Comparison of ENCODE assay signal across 8 mouse cellular contexts in genomic region chr6:8274387-8275054, GRCm38 (mm10). TPM values are rescaled to one million over a fixed set of nuclear protein-coding genes. Genes with fewer than 3 reads are reported as not detected.
DNase-seq lines count a peak whose midpoint lies in the region; ATAC-seq and TF ChIP-seq lines count a peak whose summit lies in the region.

No protein-coding gene starts in this region.

- TF ChIP-seq CTCF in lung, postnatal 0 days (IDR thresholded peaks at IDR 0.05), result peak; percentile 78

- no peak overlapping the region for H3K27ac ChIP-seq in forebrain, embryonic 11.5 days (ENCODE audit: low read depth, low read length)
- peak overlapping the region; percentile 48 for H3K27ac ChIP-seq in lung, postnatal 0 days (ENCODE audit: low read length)

- H3K4me1 ChIP-seq in forebrain, embryonic 11.5 days (replicated peaks; ENCODE audit: control insufficient read depth, insufficient read depth, low read length), result 0 out of 2 replicates have a peak, but pooled peaks cover 2% of the 10 kb centered on the region
- no peaks in the 10 kb centered on the region for H3K4me1 ChIP-seq in lung, postnatal 0 days (ENCODE audit: insufficient read depth, low read depth, low read length)

- H3K36me3 ChIP-seq in forebrain, embryonic 11.5 days (ENCODE audit: control insufficient read depth, insufficient read depth, low read length), result no peaks in the 10 kb centered on the region
- H3K36me3 ChIP-seq in lung, postnatal 0 days (ENCODE audit: insufficient read depth, low read length), result no peaks in the 10 kb centered on the region

- no peak overlapping the region for H3K9ac ChIP-seq in forebrain, embryonic 11.5 days (ENCODE audit: low read length)
- H3K9ac ChIP-seq in lung, postnatal 0 days (replicated peaks; ENCODE audit: low read depth), result no peak overlapping the region

- no peaks in the 10 kb centered on the region for H3K27me3 ChIP-seq in forebrain, embryonic 11.5 days (ENCODE audit: control insufficient read depth, insufficient read depth, low read length)
- H3K27me3 ChIP-seq in lung, postnatal 0 days (replicated peaks; ENCODE audit: insufficient read depth, low read length), result no peaks in the 10 kb centered on the region

- no peak for TF ChIP-seq EP300 in lung, postnatal 0 days (IDR thresholded peaks at IDR 0.05)

- no peaks in the 10 kb centered on the region for H3K9me3 ChIP-seq in forebrain, embryonic 11.5 days (ENCODE audit: control insufficient read depth, low read length)
- H3K9me3 ChIP-seq in lung, postnatal 0 days (ENCODE audit: low read length), result no peaks in the 10 kb centered on the region

- 35% methylated on average over 6 of the region's 6 CpGs for WGBS in forebrain, embryonic 11.5 days
- WGBS in lung, postnatal 0 days, result 27% methylated on average over 6 of the region's 6 CpGs

- ATAC-seq in CD4-positive, CD25-positive, alpha-beta regulatory T cell, adult 4 months, result peak; percentile 77
- 0 out of 2 replicates have a peak, but pooled peaks have one; percentile 60 for ATAC-seq in forebrain, embryonic 11.5 days (replicated peaks; ENCODE audit: low FRiP score)
- ATAC-seq in lung, postnatal 0 days, result peak; percentile 71

- peak; percentile 75 for DNase-seq in 416B (ENCODE audit: low read depth)
- peak; percentile 45 for DNase-seq in c-Kit-negative CD71-positive TER-119-positive erythroid progenitor cells, embryonic 14.5 days (ENCODE audit: low read depth, low spot score)
- DNase-seq in forebrain, embryonic 11.5 days (ENCODE audit: low spot score), result peak; percentile 76
- peak; percentile 21 to 56 for DNase-seq in kidney, adult 8-10 months
- peak; percentile 81 for DNase-seq in lung, postnatal 0 days (ENCODE audit: low spot score)
- peak; percentile 34 for DNase-seq in ovary, postnatal 14 days (ENCODE audit: low spot score)
- DNase-seq in frontal cortex, postnatal 10 days (ENCODE audit: low spot score in 2 of 2), result no peak

- H3K4me3 ChIP-seq in forebrain, embryonic 11.5 days (ENCODE audit: low read depth, low read length), result no peak overlapping the region
- H3K4me3 ChIP-seq in lung, postnatal 0 days (ENCODE audit: low read depth, low read length), result no peak overlapping the region

- H3K4me2 ChIP-seq in forebrain, embryonic 11.5 days (ENCODE audit: low read depth, low read length, severe bottlenecking), result no peak overlapping the region
- peak overlapping the region; percentile 20; the same call in 1 of the 2 replicates for H3K4me2 ChIP-seq in lung, postnatal 0 days (replicated peaks; ENCODE audit: low read depth, low read length)

RNA-seq across cellular contexts. Expression of gene Gm45062, which starts 15.3 kb away (rescaled TPM):
- 10 to 100 TPM; 57.3 to 62.9 TPM for polyA plus RNA-seq in CD4-positive, CD25-positive, alpha-beta regulatory T cell, adult 4 months (2017; shearing (Covaris generic))
- polyA plus RNA-seq in forebrain, embryonic 11.5 days (2014; fragmentation: Nextera tagmentation; extraction: Ambion mirVana), result 13.6 and 19.1 TPM in 2 replicates
- 2.1 and 3.3 TPM in 2 replicates for polyA plus RNA-seq in lung, postnatal 0 days (2015; fragmentation: Nextera tagmentation; extraction: Ambion mirVana)

RNA-seq across cellular contexts. Expression of gene Umad1, which starts 15.4 kb away (rescaled TPM):
- 10 to 100 TPM; 13.8 to 14.3 TPM for polyA plus RNA-seq in CD4-positive, CD25-positive, alpha-beta regulatory T cell, adult 4 months (2017; shearing (Covaris generic))
- 16.9 and 18.9 TPM in 2 replicates for polyA plus RNA-seq in forebrain, embryonic 11.5 days (2014; fragmentation: Nextera tagmentation; extraction: Ambion mirVana)
- polyA plus RNA-seq in lung, postnatal 0 days (2015; fragmentation: Nextera tagmentation; extraction: Ambion mirVana), result 17.6 and 21.0 TPM in 2 replicates

RNA-seq across cellular contexts. Expression of gene Rpa3, which starts 15.5 kb away (rescaled TPM):
- 10 to 100 TPM; 57.4 to 69.3 TPM for polyA plus RNA-seq in CD4-positive, CD25-positive, alpha-beta regulatory T cell, adult 4 months (2017; shearing (Covaris generic))
- 174 and 194 TPM in 2 replicates for polyA plus RNA-seq in forebrain, embryonic 11.5 days (2014; fragmentation: Nextera tagmentation; extraction: Ambion mirVana)
- polyA plus RNA-seq in lung, postnatal 0 days (2015; fragmentation: Nextera tagmentation; extraction: Ambion mirVana), result 89.1 and 89.6 TPM in 2 replicates

Comparison
In these comparisons a context has a peak if more than half of its experiments do, and no peak if none do; other contexts are left out.
1. DNase-seq: peak in 416B (single experiment), c-Kit-negative CD71-positive TER-119-positive erythroid progenitor cells, embryonic 14.5 days (single experiment), forebrain, embryonic 11.5 days (single experiment), kidney, adult 8-10 months (2 of 2), lung, postnatal 0 days (single experiment) and ovary, postnatal 14 days (single experiment); none in frontal cortex, postnatal 10 days (0 of 2).
2. Peak in every context shown above with its lines, with median percentiles within 50 percentile points of each other: ATAC-seq.